Mouse (Mus musculus) G1E (cell line): ENCODE data around the gene 5430403G16Rik. TPM values are rescaled to one million over a fixed set of nuclear protein-coding genes. Genes with fewer than 3 reads are reported as not detected.
A peak's percentile ranks its signal among the peaks of the same experiment; 100 is the strongest.
"Not testable (repeated sequence)": the region's sequence is repeated elsewhere in the genome, so short reads cannot be mapped to it uniquely, and the experiment has no call there.

Source experiments
- ATAC-seq: 2 replicates; pipeline ENCODE4 v1.8.0; 2016; ENCODE audit warnings: mild to moderate bottlenecking; ENCODE audit not compliant: insufficient number of reproducible peaks, poor library complexity, low FRiP score, severe bottlenecking; ENCODE audit errors: extremely low read depth
- DNase-seq: peaks from one replicate; pipeline ENCODE4 v3.0.0; 2012; ENCODE audit warnings: low spot score
- H3K27me3 ChIP-seq: 2 replicates; pipeline ENCODE4 v1.6.1; 2012; ENCODE audit warnings: mild to moderate bottlenecking, low read length, inconsistent platforms; ENCODE audit not compliant: insufficient read depth
- H3K36me3 ChIP-seq: replicated peaks from 2 replicates; pipeline ENCODE3; 2012; ENCODE audit warnings: mild to moderate bottlenecking, inconsistent platforms
- H3K4me1 ChIP-seq: 2 replicates; pipeline ENCODE4 v1.6.1; 2012; ENCODE audit warnings: low read depth, low read length, inconsistent platforms, mixed read lengths; ENCODE audit not compliant: insufficient read depth
- H3K4me3 ChIP-seq: 2 replicates; pipeline ENCODE4 v1.5.1; 2012; ENCODE audit warnings: low read depth, mild to moderate bottlenecking, inconsistent platforms, low read length, moderate library complexity, mixed read lengths
- H3K9me3 ChIP-seq: replicated peaks from 2 replicates; pipeline ENCODE4 v1.6.1; 2012; ENCODE audit warnings: inconsistent platforms
- CTCF ChIP-seq: IDR thresholded peaks from 2 replicates; pipeline ENCODE4 v1.5.1; 2012; ENCODE audit warnings: low read depth, low read length, inconsistent platforms, mixed read lengths
- GATA1 ChIP-seq: IDR thresholded peaks from 2 replicates; pipeline ENCODE4 v1.6.1; 2012; ENCODE audit warnings: borderline replicate concordance, low read length, inconsistent platforms, mixed read lengths
- GATA2 ChIP-seq: IDR thresholded peaks from 2 replicates; pipeline ENCODE4 v1.6.1; 2012; ENCODE audit warnings: low read depth, low read length, inconsistent platforms, borderline replicate concordance
- POLR2AphosphoS5 ChIP-seq: IDR thresholded peaks from 2 replicates; pipeline ENCODE4 v1.6.1; 2012; ENCODE audit warnings: low read depth, low read length, inconsistent platforms; ENCODE audit not compliant: insufficient replicate concordance
- TAL1 ChIP-seq: conservative IDR thresholded peaks from 2 replicates; pipeline ENCODE4 v1.6.1; 2012; ENCODE audit warnings: low read depth, low read length, inconsistent platforms, mixed read lengths
- polyA plus RNA-seq: library from polyadenylated mRNA; stranded (reverse); fragments of >175 nt; gene quantifications from 2 replicates; pipeline ENCODE4 v1.2.3, GENCODE M21; 2012
- total RNA-seq, 2 experiments: library from RNA; stranded (forward) in 1 of 2; stranded (reverse) in 1 of 2; fragments of 200-1000 nt in 1 of 2; fragments of >200 nt in 1 of 2; fragmentation: Nextera tagmentation in 1 of 2; gene quantifications; 2 replicates each; pipeline ENCODE4 v1.2.3; 2014 to 2017

Gene 5430403G16Rik
- total RNA-seq (2014; fragmentation: Nextera tagmentation) (19.3 and 25.5 TPM in 2 replicates), total RNA-seq (2017) (3.5 and 5.0 TPM in 2 replicates), polyA plus RNA-seq (0.08 and 0.15 TPM in 2 replicates)

DNA sequence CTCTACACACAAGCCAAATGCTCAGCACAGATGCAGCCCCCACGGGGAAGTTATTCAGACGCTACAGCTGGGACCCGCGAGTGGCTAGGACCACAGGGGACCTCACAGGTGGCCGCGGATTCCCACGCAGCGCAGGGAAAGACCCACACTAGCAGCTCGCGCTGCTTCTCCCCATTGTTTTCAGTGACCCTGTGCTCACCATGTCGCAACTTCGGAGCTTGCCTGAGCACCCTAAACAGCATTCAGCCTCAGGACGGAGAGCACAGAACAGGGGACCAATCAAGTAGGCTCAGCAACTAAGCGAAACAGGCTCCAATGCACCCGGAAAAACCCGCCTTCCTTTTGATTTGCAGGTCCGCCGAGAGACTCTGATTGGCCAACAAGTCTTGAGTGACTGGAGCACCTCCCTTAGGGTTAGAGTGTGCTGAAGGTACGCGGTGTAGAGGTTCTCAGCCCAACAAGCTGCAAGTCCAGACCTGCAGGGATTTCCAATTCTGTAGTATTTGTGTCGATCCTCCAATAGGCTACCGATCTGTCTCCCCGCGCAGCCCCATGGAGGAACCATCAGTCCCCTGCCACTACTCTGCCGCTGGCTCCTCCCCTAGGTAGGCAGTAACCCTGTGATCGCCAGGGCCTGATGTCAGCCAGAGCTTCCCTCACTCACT is at the start of gene 5430403G16Rik:
5430403G16Rik (minus strand) TSS at position 505 of the 665 bp plus-strand sequence.
- H3K4me1 ChIP-seq, H3K27me3 ChIP-seq, H3K36me3 ChIP-seq, H3K9me3 ChIP-seq: not testable (repeated sequence)
- peak; percentile 98 for ATAC-seq
- DNase-seq = peak; percentile 69
- H3K4me3 ChIP-seq = peak within 1 kb of the TSS; percentile 80

DNA sequence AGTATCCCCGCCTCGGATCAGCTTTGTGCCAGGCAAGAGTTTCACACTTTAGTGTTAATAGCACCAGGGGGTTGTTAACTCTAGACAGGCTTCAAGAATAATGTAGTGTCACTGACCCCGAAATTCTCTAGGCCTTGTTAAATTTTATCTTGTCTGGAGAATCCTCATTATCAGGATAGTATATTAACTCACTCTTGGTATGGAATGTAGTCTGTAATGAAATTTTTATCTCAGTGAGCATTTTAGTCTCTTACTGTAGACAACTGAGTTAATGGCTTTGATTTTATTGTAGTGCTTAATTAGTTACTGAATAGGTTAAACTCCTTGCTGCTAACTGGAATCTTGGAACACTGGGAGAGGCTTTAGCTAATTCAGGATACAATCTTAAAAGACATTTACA is 26.5 kb upstream of the 5430403G16Rik start:
- not testable (repeated sequence) for H3K4me3 ChIP-seq, H3K36me3 ChIP-seq, ATAC-seq, H3K4me1 ChIP-seq, DNase-seq, H3K9me3 ChIP-seq, H3K27me3 ChIP-seq

DNA sequence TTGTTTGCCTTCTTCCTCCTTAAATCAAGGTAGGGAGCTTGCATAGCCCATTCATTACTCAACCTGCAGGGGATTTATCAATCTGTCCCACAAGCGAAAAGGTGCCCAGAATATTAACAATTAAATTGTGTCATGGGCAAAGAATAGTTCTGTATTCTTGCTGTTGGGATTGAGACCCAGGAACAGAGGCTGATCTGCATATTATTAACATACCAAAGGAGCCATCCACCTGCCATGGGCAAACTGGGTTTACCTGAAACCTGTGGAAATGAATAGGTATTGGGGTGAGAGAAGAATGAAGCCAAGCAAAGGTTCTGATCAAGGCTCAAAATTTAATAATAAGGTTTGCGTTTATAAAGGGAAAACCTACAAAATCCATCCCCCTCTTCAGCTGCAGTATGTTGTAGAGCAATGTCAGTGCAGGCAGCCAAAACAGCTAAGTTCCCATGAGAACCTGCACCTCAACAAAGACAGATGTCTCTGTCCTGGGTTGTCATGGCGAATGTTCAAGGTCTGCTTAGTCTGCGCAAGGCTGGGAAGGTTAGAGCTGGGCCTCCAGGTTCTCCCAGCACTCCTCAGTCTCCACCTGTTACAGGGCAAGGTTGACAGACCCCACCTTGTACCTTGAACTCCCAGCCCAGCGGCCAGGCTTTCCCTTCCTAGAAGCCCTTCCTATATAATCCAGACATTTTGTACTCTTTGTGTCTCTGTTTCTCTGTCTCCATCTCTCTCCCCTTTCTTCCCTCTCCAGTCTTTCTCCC is 544 bp upstream of the 5430403G16Rik start:
- not testable (repeated sequence) for DNase-seq, H3K4me1 ChIP-seq, H3K36me3 ChIP-seq, H3K9me3 ChIP-seq, H3K27me3 ChIP-seq
- 0 out of 2 replicates have a peak, but pooled peaks have one; percentile 0 for ATAC-seq
- peak overlapping the region; percentile 80; the same call in 1 of the 2 replicates for H3K4me3 ChIP-seq

DNA sequence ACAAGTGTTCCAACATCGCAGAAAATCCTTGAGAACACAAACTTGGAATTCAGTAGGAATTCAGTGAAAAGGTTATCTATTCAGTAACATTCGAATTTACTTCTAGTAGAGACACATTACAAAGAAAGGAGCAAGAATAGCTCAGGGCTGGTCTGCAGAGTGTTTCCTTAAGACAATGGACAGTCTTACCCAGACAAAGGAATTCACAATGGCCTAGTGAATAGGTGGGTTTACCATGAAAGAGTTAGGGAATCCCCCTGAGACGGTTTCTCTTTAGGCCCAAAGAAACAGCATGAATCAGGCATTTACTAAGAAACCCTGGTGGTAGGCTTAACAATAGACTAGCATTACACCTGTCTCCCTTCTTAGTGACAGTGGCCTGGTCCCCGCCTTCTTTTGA is 7.9 kb downstream of the 5430403G16Rik start:
- peaks cover 5% of the 10 kb centered on the region; the same call in 1 of the 2 replicates for H3K9me3 ChIP-seq
- no peaks in the 10 kb centered on the region for H3K36me3 ChIP-seq
- H3K4me1 ChIP-seq = no peaks in the 10 kb centered on the region
- H3K27me3 ChIP-seq = no peaks in the 10 kb centered on the region
- ATAC-seq = no peak
- TF ChIP-seq GATA2 (no peak), CTCF (no peak), TAL1 (no peak), POLR2AphosphoS5 (no peak), GATA1 (no peak)
- DNase-seq = no peak
- no peak overlapping the region for H3K4me3 ChIP-seq

Other genes starting within 250 kb of the 5430403G16Rik start
- 3.2 and 4.2 TPM in 2 replicates for gene Crlf2, start 132.0 kb downstream of the 5430403G16Rik start, total RNA-seq (2014; fragmentation: Nextera tagmentation)
- gene Crlf2, start 132.0 kb downstream of the 5430403G16Rik start, total RNA-seq (2017) = 4.0 and 6.2 TPM in 2 replicates
- 37.4 and 52.7 TPM in 2 replicates for gene Crlf2, start 132.0 kb downstream of the 5430403G16Rik start, polyA plus RNA-seq
- gene 4930522L14Rik, start 60.8 kb upstream of the 5430403G16Rik start, total RNA-seq (2014; fragmentation: Nextera tagmentation) = 32.4 and 34.4 TPM in 2 replicates
- gene 4930522L14Rik, start 60.8 kb upstream of the 5430403G16Rik start, total RNA-seq (2017) = 20.4 and 26.7 TPM in 2 replicates
- gene 4930522L14Rik, start 60.8 kb upstream of the 5430403G16Rik start, polyA plus RNA-seq = 0.10 and 0.28 TPM in 2 replicates
- gene Gm15446, start 232.4 kb upstream of the 5430403G16Rik start, total RNA-seq (2014; fragmentation: Nextera tagmentation) = 20.8 and 29.5 TPM in 2 replicates
- gene Gm15446, start 232.4 kb upstream of the 5430403G16Rik start, total RNA-seq (2017) = 41.4 and 108 TPM in 2 replicates
- 0.17 and 1.7 TPM in 2 replicates for gene Gm15446, start 232.4 kb upstream of the 5430403G16Rik start, polyA plus RNA-seq